Mouse (Mus musculus) small intestine, adult 2 months (tissue): Measurements from ENCODE around the gene Snx22. TPM values are rescaled to one million over a fixed set of nuclear protein-coding genes. Genes with fewer than 3 reads are reported as not detected.

Experiments
- H3K27ac ChIP-seq: fragments of 200-500 bp; 2 replicates; pipeline ENCODE4 v1.5.1; 2012; ENCODE audit warnings: low read depth, low read length, control low read depth, inconsistent platforms; ENCODE audit not compliant: insufficient read depth
- H3K27me3 ChIP-seq: fragments of 200-500 bp; 2 replicates; pipeline ENCODE4 v1.6.1; 2012; ENCODE audit warnings: mild to moderate bottlenecking, moderate library complexity, low read length, inconsistent platforms; ENCODE audit not compliant: control insufficient read depth, insufficient read depth
- H3K36me3 ChIP-seq: fragments of 200-500 bp; 2 replicates; pipeline ENCODE4 v1.6.1; 2012; ENCODE audit warnings: mild to moderate bottlenecking, low read length, control low read depth, inconsistent platforms; ENCODE audit not compliant: control insufficient read depth, insufficient read depth
- H3K4me1 ChIP-seq: fragments of 200-500 bp; 2 replicates; pipeline ENCODE4 v1.6.1; 2012; ENCODE audit warnings: low read length, inconsistent platforms, mixed read lengths; ENCODE audit not compliant: control insufficient read depth, insufficient read depth, insufficient read length
- H3K4me3 ChIP-seq: fragments of 200-500 bp; 2 replicates; pipeline ENCODE4 v1.5.1; 2012; ENCODE audit warnings: low read depth, mild to moderate bottlenecking, control low read depth, inconsistent platforms, low read length, moderate library complexity
- CTCF ChIP-seq: fragments of 200-500 bp; IDR thresholded peaks from 2 replicates; pipeline ENCODE4 v1.5.1; 2012; ENCODE audit warnings: low read depth, mild to moderate bottlenecking, control low read depth, inconsistent platforms, low read length, moderate library complexity, mixed read lengths; ENCODE audit not compliant: insufficient replicate concordance, insufficient read length; ENCODE audit errors: extremely low read depth
- POLR2A ChIP-seq: fragments of 200-500 bp; IDR thresholded peaks from 2 replicates; pipeline ENCODE4 v1.6.1; 2012; ENCODE audit warnings: low read depth, mild to moderate bottlenecking, control low read depth, inconsistent platforms, low read length, moderate library complexity
- WGBS: fragments of 180-500 bp; shearing (Covaris S2); methylation state at CpG from one replicate; pipeline ENCODE4 v1.1.7; 2018; 5-methylcytosine and 5-hydroxymethylcytosine counted together
- polyA plus RNA-seq: library from polyadenylated mRNA; depleted of rRNA; stranded (reverse); fragments of >200 nt; gene quantifications from 2 replicates; pipeline ENCODE4 v1.2.3, GENCODE M21; 2012; rRNA removed

The Snx22 gene
- 0.61 and 0.91 TPM in 2 replicates for polyA plus RNA-seq

DNA sequence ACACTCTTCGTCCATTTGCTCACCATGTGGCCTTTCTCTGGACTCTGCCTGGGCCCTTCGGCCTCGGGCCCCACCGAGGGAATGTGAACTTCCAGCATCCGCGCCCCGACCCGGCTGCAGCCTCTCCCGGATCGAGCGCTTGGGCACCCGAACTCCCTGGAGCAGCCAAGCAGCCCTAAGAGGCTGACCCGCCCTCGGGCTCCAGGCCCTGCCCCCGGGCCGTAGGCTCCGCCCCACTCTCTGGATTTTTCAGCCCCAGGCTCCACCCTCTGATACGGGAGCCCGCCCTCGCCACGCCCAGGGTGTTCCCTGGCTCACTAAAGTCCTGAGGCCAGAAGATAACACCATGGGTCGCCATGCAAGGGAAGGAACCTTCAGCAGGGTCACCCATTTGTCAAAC, at the start of gene Snx22:
Gene Snx22 (minus strand): TSS at position 137 of the 400 bp plus-strand sequence.
- H3K4me1 ChIP-seq = peaks cover 5% of the 10 kb centered on the region
- no peaks in the 10 kb centered on the region; the same call in 1 of the 2 replicates for H3K27me3 ChIP-seq
- TF ChIP-seq POLR2A = no peak
- TF ChIP-seq CTCF = no peak
- 1% methylated on average over 22 of the region's 22 CpGs for WGBS
- H3K27ac ChIP-seq = no peak within 1 kb of the TSS
- H3K4me3 ChIP-seq = peak within 1 kb of the TSS; percentile 63
- peaks cover 23% of the 10 kb centered on the region for H3K36me3 ChIP-seq

DNA sequence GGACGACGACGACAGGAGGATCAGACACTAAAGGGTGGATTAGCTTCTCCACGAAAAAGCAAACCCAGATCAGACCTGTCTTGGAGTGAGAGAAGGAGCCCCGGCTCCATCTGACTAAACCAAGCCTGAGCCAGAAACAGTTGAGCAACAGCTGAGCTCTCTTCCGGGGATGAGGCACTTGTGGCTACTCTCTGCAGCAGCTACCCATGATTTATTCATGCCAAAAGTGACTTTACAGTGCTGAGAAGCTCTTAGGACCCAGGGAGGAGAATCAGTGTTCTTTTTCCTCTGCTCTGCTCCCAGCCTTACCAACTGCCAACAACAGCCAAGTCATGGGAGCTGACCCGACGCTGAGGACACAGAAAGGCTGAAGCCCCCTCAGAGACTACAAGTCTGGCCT, 47.4 kb upstream of the Snx22 start:
- peaks cover 5% of the 10 kb centered on the region; the same call in 1 of the 2 replicates for H3K4me1 ChIP-seq
- no peak overlapping the region for H3K27ac ChIP-seq

DNA sequence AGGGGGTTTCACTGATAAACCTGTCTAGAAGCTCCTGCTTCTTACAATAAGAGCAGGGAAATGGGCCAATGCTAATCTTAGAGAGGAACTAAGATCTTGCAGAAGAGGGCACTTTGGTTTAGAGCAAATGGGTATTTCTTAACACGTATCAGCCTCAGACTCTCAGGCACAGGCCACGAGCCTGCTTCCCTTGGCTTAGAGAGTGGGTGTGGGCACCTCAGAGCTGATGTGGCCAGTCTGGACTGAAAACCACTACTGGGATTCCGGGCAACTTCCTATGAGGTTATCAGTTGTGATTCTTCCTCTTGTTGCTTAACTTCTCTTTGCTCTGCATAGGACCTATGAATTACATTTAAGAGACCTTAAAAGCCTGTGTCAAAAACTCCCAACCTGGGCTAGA, 44.8 kb upstream of the Snx22 start:
- WGBS = 87% methylated on average over 3 of the region's 3 CpGs
- H3K27me3 ChIP-seq = no peaks in the 10 kb centered on the region
- no peak overlapping the region for H3K4me3 ChIP-seq
- peaks cover 12% of the 10 kb centered on the region for H3K36me3 ChIP-seq
- no peak for TF ChIP-seq POLR2A
- TF ChIP-seq CTCF = no peak
- H3K27ac ChIP-seq = no peak overlapping the region
- peaks cover 6% of the 10 kb centered on the region; the same call in 1 of the 2 replicates for H3K4me1 ChIP-seq

More for the DNA sequence above, 47.4 kb upstream of the Snx22 start:
- Histone ChIP-seq H3K4me3 (no peak overlapping the region), H3K36me3 (peaks cover 12% of the 10 kb centered on the region), H3K27me3 (no peaks in the 10 kb centered on the region)
- TF ChIP-seq CTCF (no peak), POLR2A (no peak)
- WGBS = 67% methylated on average over 8 of the region's 8 CpGs

DNA sequence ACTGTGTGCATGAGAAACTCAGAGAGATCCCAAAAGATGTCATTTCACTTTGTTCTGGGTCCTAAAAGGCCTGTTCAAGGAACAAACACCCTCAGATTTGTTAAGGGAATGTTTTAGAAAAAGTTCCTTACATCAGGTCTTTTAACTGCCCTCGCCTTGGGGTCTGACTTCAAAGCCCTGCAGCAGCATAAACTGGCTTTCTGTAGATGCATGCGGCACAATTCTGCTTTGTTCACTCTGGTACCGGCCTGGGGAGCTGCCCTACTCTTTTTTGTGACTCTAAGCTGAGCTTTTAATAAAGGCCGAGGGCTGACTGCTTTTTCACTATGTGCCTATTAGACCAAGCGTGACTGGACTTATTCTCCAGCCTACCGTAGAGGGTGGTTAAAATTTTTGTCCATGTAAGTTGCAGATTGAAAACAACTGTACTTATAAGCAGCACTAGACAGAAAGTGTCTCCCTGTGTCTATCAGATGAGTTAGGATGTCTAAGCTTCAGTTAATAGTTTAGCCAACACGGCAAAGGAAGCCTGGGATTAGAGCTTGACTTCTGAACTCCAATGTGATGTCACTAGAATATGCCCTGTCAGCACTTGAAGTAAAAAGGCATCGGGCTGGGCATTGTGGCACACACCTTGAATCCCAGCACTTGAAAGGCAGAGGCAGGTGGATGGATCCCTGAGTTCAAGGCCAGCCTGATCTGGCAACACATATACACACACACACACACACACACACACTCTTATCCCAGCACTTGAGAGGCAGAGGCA, 41.3 kb upstream of the Snx22 start:
- TF ChIP-seq CTCF (no peak), POLR2A (no peak)
- no peak overlapping the region for H3K4me3 ChIP-seq
- no peaks in the 10 kb centered on the region for H3K27me3 ChIP-seq
- WGBS = 67% methylated on average over 8 of the region's 8 CpGs
- H3K36me3 ChIP-seq = peaks cover 38% of the 10 kb centered on the region
- H3K4me1 ChIP-seq = 0 out of 2 replicates have a peak, but pooled peaks cover 2% of the 10 kb centered on the region
- H3K27ac ChIP-seq = no peak overlapping the region

DNA sequence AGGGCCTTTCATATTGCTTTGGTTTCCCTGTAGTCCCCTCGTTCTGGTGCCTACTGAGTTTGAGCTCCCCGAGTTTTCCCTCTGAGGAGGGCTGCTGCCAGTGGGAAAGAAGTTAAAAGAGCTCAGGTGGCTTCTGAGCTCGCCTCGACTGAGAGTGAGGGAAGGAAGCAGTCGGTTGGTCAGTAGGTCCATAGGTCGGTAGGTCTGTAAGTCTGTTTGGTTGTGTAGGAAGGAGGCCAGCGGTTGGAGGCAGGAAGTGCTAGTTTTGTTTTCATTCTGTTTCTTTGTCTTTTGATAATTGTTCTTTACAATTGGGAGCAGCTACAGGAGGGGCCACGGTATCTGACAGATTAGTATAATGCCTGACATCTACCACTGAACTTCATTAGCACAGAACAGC, 40.6 kb upstream of the Snx22 start:
- Histone ChIP-seq H3K27me3 (no peaks in the 10 kb centered on the region), H3K36me3 (peaks cover 42% of the 10 kb centered on the region), H3K27ac (no peak overlapping the region), H3K4me3 (no peak overlapping the region), H3K4me1 (0 out of 2 replicates have a peak, but pooled peaks cover 2% of the 10 kb centered on the region)
- 33% methylated on average over 8 of the region's 8 CpGs for WGBS
- no peak for TF ChIP-seq POLR2A
- no peak for TF ChIP-seq CTCF

DNA sequence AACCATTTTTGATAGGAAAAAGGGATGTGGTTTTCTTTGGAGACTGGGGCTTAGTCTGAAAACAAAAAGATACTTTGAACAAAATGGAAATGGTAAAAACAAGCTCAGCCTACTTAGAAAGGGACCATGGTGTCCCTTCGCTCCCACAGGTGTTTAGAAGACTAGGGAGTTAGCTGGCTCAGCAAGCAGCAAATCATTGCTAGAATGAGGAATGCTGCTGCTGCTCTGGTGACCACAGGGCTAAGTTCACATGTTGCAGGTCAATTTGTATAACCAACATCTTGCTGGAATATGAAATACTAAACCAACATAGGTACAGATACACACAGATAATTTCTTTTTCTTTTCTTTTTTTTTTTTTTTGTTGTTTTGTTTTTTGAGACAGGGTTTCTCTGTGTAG, 40.1 kb upstream of the Snx22 start:
- Histone ChIP-seq H3K4me1 (0 out of 2 replicates have a peak, but pooled peaks cover 2% of the 10 kb centered on the region), H3K27me3 (no peaks in the 10 kb centered on the region), H3K4me3 (no peak overlapping the region), H3K27ac (no peak overlapping the region), H3K36me3 (peaks cover 43% of the 10 kb centered on the region)
- no peak for TF ChIP-seq POLR2A
- no peak for TF ChIP-seq CTCF
- whole genome bisulfite sequencing = 98% methylated on average over 1 of the region's 1 CpGs

DNA sequence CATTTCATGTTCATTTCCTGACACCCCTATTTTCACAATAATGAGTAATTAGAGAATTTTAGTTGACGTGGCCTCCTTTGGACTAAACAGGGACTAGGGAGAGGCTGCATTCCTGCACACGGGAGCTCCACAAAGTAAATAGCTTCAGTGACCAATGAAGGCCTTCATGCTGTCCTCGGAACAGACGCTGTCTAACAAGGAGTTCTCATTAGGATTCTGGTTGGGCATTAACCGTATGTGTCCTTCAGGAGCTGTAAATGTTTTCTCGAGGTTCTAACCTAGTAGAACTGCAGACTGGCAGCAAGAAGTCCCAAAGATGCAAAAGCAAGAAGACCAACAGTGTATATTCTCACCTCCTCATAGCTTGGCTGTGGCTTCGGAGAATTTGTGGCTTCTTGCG, 35.6 kb upstream of the Snx22 start:
- H3K4me3 ChIP-seq = no peak overlapping the region
- H3K4me1 ChIP-seq = no peaks in the 10 kb centered on the region
- no peaks in the 10 kb centered on the region for H3K27me3 ChIP-seq
- TF ChIP-seq CTCF = no peak
- no peak for TF ChIP-seq POLR2A
- 84% methylated on average over 8 of the region's 8 CpGs for WGBS
- no peak overlapping the region for H3K27ac ChIP-seq
- H3K36me3 ChIP-seq = peaks cover 72% of the 10 kb centered on the region
